Mouse (Mus musculus): Measurements from ENCODE around the gene Pcnx2.

Pcnx2 gene

DNA sequence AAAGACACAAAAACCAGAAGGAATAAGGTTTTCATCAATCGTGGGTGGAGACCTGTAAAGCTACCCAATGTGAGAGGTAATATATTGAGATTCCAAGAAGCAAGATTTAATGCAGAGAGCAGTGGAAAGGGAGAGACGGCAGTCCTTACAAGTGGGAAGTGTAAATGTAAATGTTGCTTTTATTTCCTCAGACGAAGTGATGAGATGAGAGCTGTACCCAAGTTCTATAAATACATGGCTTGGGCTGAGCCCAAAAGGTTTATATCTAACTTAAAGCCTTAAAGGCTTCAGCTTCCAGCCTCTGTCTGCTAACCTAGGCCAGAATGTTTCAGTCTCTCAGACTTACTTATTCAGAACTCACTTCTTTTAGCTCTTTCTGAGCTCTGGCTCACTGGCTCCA lies 8.2 kb downstream of the Pcnx2 start:
- DNase-seq: no peak

DNA sequence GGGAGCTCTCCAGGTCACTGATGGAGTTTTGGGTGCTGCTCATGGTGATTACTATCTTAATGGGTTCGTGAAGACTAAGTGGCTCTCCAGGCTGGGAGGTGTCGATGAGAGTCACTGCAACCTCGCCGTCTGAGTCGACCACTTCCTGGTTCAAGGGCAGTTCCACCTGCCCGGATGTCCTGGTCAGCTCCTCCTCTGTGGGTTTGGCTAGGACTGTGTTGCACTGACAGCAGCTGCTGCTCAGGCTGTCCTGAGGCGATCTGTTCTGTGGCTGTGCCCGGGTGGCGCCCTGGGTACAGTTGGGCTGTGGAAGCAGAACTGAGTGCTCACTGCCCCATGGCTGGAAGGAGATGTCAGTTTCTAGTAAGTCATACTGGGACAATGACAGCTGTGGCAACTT lies 10.6 kb downstream of the Pcnx2 start:
- DNase-seq: no peak

DNA sequence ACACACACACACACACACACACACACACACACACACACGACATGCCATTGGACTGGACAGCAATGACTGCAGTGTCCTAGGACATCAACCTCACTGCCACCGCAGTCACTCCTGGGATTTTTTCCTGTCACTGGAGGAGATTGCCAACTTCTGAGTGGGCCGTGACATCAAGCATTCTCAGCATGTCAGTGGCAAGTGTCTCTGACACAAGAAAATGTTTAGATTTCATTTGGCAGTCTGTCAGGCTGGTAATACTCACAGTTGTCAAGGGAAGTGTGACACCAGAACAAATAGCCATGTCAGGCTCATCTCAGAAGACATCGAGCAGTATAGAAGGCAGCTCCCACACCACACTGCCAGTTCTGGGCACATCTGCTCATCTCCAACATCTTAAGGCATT lies 17.7 kb downstream of the Pcnx2 start:
- DNase-seq: no peak

DNA sequence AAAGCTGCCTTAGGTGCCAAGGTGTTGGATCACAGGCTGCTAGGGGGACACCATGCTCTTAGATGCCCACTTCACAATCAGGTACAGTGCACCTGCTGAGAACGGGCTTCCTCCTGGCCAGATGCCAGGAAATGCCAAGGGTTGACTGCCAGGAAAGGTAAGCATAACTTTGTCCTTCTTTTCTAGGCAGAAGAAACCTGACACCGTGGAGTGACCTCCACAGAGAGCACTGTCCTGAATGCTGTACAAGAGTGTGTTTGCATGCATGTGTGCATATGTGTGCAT lies 24.9 kb downstream of the Pcnx2 start:
- peak; percentile 10 for DNase-seq

DNA sequence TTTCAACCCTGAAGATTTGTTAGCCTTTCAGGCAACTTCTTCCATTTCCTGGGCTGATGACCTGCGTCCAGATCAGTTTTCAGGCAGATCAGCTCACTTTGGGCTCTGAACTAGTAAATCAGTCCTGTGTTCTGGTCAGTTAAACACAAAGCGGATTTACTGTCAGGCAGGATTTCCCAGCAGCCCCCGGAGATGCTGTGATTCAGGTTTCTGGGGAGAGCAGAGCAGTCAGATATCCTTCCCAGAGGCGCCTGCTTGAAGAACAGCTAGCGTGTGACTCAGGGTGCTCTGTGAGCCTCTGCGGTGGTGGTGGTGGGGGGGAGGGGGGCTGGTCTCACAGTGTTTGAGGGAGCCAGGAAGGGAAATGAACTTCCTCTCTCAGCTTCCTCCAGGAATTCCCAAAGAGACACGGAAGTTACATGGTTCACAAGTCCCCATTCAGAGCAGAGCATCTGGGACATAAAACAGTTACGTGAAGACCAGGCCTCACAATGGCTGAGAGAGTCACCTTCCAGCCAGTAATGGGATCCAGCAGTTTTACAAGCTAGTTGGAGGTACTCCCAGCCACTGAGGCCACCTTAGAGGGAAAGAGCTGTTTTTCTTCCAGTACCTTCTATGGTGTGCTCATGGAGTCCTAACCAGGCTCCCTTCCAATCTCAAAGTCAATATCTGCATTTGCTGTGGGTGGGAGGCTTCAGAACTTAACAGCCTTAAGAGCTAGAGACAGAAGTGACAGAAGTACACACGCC lies 25.4 kb downstream of the Pcnx2 start:
- no peak for DNase-seq

DNA sequence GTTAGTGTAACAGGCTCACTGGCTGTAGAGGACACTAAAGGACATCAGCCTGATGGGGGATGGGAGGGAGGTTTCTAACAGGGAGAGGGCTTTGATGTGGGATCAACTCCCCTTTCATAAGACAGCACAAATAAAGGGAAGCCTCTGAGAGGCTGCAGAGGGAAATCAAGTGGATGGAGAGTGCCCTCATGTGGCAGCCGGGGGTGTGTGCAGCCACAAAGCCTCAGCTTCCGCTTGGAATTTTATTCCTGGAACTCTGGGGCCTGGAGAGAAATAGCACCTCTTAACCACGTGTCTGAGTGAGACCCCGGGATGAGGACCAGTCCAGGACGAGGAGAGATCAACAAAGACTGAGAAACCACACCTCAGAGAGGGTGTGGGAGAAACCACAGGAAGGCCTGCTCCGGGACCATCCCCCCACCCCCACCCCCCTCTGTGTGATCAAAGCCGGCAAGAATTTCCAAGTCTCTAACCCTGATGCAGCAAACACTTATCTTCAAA lies 27.2 kb downstream of the Pcnx2 start:
- peak; percentile 57 for DNase-seq

DNA sequence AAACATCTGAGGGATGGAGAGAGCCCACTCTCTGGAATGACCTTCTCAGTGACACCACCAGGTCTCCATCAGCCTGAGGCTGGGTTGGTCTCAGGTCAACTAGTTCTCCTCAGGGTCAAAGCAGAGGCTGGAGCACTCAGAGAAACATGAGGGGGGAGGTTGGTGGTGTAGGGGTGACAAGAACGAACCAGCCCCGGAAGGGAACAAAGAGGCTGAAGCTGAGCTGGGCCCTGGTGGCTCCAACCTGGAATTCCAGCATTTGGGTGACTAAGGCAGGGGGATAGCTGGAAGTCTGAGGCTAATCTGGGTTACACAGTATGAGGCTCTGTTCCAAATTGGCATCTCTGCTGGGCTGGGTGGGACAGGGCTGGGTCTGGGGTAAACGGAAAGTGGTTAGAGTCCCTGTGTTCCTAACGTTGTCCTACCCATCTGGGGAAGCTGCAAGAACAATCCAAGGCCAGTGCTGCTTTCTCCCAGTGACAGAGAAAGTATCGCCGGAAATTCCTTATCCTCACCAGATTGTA lies 27.9 kb downstream of the Pcnx2 start:
- DNase-seq: no peak

DNA sequence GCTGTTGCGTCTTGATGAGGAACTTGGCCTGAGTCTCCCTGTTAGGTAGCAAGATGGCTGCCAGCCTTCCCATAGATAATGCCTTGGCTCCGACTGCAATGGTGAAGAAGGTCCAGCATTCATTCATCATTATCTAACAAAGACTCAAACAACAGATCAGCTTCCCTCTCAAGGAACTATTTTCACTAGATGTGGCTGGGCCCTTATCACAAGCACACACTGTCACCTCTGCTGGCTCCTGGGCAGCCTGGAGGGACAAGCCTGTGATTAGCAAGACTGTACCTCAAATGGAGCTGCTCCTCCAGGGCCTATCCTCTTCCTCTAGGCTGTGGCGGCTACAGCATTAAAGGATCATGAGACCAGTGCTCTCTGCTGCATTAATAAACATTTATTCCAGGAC lies 28.4 kb downstream of the Pcnx2 start:
- no peak for DNase-seq

DNA sequence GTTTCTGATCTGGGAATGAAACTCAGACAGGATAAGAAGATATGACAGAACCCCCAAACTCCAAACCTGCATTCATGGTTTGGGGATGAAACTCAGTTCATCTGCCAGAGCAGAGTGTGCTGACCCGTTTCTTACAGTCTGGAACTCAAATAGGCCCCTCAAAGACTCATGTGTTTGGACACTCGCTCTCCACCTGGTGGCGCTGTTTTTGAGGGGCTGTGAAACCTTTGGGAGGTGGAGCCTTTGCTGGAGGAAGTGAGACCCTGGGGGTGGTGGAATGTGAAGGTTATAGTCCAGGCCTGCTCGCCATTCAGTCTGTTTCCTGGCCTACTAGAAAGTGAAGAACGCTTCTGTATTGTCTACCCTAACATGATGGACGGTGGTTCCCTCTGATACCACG lies 29.6 kb downstream of the Pcnx2 start:
- DNase-seq: no peak

DNA sequence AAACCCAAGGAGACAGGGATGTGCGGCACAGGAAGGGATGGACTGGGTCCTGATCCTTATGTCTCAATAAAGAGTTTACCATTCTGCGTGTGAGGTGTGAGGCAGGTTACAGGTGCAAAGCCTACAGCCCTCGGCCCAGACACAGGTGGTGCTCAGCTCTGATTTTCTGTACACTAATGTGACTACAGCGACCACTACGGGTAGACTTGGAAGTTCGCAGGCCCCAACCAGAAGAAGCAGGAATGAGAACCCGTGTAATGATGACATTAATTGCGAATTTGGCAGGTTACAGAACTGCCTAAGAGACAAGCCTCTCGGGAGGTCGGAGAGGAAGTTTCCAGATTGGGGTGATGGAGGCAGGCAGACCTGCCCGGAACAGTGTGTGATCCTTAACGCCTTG lies 32.0 kb downstream of the Pcnx2 start:
- no peak for DNase-seq

DNA sequence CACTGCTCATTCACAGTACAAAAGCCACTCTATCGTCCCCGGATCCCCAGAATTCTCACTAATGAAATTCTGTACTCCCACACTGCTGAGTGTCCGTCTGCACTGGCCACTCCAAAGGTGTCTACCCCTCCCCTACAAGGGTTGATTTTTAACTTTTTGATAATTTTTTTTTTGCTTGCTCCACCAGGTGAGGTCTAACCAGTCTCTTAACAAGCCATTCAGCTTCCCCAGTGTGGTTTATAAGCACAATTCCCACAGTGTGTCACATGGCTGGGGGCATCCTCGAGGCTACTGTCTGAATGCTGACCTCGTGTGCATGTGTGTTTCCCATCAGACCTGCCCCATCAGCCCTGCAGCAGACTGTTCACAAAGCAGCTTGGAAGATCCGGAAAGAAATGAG lies 40.9 kb downstream of the Pcnx2 start:
- no peak for DNase-seq

DNA sequence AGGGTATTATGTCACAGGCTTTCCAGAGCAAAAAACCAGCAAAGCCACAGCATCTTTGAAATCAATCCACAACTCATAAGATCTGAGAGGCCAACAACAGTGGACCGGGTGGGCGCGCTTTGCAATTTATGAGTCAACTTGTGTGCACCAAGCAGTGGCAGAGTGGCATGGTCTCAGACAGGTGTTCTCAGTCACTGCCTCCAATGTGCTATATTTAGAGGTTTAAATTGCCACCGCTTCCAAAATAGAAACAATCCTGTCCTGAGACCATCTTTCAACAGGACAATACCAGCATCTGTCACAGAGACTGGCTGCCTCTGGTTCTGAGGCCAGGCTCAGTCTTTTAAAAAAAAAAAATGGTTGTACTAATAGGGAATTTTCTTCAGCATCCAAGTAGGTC lies 42.0 kb downstream of the Pcnx2 start:
- DNase-seq: no peak

DNA sequence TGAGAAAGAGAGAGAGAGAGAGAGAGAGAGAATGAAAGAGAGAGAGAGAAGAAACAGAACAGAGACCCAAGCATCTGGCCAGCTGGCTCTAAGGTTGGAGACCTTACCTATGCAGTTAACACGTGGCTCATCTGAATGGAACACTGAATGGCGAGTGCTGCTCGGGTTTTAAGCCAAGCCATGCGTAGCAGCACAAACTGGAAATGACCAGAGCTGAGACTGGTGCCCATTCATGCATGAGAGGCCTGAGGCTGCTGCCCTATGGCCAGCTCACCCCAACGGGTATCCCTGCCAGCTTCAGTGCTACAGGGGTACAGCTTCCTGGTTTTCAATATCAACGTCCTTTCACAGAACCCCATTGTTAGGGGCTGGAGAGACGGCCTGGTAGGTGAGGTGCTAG lies 43.7 kb downstream of the Pcnx2 start:
- DNase-seq: no peak

DNA sequence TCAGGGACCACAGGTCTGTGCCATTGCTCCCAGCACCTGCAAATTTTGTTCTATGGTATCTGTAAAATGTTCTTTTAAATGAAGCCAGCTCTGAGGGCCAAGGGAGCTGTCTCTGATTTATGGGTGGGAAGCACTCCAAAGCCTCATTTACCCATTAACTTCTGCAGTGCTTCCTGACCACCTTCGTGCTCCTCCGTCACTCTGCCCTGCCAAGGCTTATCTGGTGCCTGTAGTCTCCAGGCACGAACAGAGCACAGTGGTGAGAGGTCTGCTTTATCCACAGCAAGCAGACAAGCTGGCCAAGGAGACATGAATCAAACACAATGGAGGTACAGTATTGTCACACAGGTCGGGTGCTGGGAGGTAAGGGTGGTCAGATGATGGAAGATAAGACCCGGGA lies 44.8 kb downstream of the Pcnx2 start:
- no peak for DNase-seq

DNA sequence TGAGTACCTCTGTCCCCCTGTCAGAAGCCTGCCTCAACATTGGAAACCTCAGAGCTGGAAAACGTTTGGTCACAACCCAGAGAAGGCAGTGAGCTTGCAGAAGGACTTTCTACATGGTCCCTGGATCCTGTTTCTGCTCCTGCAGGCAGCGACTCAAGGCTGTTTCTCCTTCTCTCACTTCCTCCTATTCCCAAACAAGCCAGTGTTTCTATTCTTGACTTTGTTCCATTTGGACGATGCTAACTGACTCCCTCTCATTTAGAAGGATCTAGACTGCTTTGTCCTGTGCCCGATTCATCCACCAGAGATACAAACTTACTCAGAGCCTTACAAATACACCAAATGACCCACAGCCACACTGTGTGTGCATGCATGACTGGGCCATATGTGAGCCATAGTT lies 48.9 kb downstream of the Pcnx2 start:
- no peak for DNase-seq

DNA sequence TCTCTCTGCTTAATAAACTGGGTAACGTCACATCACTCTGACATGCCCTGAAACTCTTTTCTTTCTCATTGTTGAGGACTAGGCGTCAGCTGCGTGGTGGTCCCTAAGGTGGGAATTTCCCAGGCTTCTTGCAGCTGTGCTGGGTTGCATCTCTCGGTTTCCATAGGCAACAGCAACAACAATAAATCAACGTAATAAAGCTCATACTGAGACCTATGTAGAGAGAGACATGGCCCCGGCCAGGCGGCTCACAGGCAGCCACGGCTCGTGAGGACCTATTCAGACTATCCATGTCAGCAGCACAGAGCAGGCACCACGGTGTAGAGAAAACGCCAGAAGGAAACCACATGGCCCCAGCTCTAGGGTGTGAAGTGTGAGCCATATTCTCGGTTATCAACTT lies 50.3 kb downstream of the Pcnx2 start:
- no peak for DNase-seq

DNA sequence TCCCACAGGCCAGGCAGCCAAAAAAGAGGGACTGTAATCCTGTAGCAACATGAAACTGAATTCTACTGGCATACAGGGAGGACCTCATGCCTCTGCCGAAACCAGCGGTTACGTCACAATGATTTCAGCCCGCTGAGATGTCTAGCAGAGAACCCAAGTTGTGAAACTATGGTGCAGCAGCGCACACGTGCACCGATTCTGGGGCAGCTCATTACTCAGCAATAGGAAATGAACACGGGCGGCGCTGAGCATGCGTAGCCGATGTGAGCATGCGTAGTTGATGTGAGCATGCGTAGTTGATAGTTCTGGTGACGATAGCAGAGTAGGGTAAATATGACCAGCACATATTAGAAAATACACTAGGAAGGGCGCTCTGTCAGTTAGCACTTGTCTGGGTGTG lies 52.8 kb downstream of the Pcnx2 start:
- DNase-seq: no peak

DNA sequence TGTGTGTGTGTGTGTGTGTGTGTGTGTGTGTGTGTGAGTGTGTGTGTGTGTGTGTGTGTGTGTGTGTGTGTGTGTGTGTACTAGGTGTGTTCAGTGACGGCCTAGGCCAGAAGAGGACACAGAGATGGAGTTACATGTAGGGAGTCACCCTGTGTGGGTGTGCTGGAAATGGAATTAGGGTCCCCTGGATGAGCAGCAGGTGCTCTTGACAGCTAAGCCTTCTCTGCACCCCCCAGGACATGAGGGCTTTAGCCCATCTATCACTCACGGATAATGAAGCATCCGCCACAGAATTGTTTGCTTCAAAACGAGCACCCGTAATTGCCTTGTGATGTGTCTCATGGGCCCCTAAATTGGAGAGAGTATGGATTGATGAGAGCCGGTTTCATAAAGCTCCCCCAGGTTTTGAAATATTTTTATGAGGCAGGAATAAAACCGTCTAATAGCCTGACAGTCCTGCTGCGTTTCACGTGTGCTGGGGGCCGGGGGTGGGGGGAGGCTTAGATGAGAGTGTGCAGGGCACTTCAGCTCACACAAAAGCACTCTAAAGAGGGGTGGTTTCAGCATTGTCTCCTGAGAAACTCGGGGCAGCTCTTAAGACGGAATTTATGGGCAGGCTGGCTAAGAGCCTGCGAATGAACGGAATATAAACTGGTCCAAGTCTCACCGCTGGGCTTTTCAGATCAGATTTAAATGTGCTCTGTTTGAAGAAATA lies 54.8 kb downstream of the Pcnx2 start:
- DNase-seq: no peak

DNA sequence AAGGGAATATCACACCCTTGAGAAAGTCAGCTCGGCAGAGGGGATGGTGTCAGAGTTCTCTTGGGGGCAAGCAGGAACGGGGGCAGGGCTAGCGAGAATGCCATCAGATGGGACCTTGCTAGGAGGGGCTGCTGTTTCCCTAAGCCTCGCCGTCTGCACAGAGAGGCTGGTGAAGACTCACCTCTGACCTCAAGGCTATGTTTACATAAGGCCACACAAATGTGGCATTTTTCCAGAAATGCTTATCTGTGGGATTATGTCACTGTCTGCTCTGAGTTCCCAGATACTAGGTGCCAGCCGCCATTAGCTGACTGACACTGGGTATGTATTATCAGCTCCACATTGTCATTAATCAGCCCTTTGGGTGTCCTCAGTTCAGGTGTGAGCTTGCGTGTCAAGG lies 56.0 kb downstream of the Pcnx2 start:
- DNase-seq: no peak

DNA sequence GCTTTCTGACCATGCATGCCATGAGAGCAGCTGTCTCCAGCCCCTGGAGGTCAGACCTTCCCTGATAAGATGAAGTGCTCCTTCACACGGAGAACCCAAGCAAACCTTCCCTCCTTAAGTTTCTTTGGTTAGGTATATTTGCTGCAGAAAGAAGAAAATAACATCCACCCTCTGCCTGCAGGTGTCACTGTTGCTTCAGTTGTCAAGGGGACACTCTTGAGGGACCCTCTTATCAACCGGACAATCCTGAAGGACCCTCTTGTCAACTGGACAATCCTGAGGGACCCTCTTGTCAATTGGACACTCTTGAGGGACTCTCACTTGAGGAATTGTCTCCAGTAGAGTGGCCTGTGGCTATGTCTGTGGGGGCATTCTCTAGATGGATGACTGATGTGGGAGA lies 73.4 kb downstream of the Pcnx2 start:
- DNase-seq: no peak

DNA sequence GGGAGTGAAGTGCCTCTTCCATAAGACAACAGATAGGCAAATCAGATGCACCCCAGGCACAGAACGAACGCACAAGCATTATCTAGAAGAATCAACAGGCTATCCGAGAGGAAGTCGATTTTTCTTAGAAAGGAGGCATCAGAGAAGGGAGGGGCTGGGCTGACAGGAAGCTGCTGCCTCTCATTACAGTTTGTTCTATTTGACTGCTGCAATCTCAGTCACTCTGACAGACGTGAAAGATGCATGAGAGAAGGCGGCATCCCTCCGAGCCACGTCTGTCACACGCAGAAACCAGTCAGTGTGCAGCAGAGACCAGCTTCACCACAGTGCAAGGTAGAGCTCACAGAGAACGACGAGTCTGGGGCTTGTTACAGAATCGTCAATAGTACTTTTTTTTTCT lies 74.4 kb downstream of the Pcnx2 start:
- no peak for DNase-seq

DNA sequence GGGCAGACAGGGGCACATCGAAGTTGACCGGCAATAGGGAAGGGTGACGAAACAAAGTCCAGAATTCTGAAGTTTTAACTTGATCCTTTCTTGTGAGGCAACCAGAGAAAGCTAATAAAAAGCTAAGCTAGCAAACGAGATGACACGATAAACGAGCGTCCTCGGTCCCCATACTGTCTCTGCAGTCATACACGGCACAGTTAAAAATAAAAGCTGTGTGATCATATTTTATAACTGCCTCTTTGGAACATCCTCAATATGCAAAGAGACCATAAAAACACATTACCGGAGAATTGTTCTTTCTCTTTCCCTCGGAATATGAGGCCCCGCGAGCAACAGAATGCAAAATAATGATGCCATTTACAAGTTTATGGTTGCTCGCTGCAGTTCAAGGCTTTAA lies 76.1 kb downstream of the Pcnx2 start:
- no peak for DNase-seq

DNA sequence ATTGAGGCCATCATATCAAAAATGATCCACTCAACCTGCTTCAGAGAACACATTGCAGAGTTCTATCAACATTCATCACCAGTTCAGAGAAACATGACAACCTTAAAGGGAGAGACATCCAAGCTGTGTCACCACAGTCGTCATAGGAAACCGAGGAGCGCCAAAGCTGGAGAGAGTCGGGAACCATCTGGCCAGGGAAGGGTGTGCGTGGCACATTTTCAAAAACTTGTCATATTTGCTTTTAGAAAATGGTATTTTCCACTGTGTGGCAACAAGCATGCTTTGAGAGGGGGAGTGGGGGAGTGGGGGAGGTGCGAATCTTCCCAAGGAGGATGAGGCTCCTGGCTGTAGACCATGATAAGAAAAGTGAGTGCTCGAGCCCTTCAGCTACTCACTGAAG lies 78.3 kb downstream of the Pcnx2 start:
- DNase-seq: no peak

DNA sequence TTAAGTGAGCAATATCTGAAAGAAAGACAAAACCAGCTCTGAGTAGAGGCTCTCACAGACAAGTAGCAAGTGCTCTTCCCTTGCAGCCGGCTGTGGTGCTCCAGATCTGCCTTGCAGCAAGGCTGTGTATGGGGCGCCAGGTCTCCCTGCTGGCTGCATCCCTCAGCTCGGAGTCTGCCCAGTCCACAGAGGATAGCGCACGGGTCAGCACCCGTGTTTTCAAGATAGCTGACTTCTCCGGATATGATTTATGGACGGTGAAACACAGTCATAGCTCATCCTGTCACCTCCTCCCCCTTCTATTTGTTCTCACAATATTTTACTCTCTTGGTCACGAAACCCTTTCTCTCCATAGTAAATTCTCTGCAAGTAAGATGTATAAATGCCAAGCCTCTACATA lies 79.3 kb downstream of the Pcnx2 start:
- DNase-seq: no peak

DNA sequence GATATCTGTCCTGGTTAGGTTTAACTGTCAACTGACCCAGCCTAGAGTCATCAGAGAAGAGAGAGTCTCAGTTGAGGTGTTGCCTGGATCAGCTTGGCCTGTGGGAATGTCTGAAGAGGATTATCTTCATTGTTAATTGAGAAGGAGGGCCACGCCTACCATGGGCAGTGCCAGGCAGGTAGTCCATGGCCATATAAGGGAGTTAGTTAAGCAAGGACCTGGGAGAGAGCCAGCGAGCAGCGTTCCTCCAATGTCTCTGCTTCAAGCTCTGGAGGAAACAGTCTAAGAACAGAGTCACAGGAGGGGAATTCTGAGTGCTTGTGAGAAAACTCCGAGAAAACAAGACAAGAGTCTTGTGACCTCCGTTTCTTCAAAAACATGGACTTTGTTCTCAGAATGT lies 81.4 kb downstream of the Pcnx2 start:
- no peak for DNase-seq

All from cerebellum, adult 8-10 months (tissue).